Mouse (Mus musculus) MEL (cell line): ENCODE data around the gene Grb2. TPM values are rescaled to one million over a fixed set of nuclear protein-coding genes. Genes with fewer than 3 reads are reported as not detected.
A peak's percentile ranks its signal among the peaks of the same experiment; 100 is the strongest.
"Not testable (repeated sequence)": the region's sequence is repeated elsewhere in the genome, so short reads cannot be mapped to it uniquely, and the experiment has no call there.

ENCODE experiments used
- DNase-seq: peaks from one replicate; pipeline ENCODE4 v3.0.0; 2011; ENCODE audit warnings: low read depth, low spot score
- H3K27ac ChIP-seq: 2 replicates; pipeline ENCODE4 v1.5.1; 2012; ENCODE audit warnings: low read depth, mild to moderate bottlenecking, control low read depth, low read length, moderate library complexity; ENCODE audit not compliant: control insufficient read depth
- H3K27me3 ChIP-seq, 2 experiments: fragments of 150-350 bp in 1 of 2; sonication (generic) in 1 of 2; 2 replicates each; pipeline ENCODE4 v1.6.1; 2012; ENCODE audit warnings: low read length in 2 of 2, mild to moderate bottlenecking in 2 of 2, improper control_type of control experiment in 1 of 2, moderate library complexity in 1 of 2; ENCODE audit not compliant: insufficient read depth in 2 of 2, control insufficient read depth in 1 of 2
- H3K36me3 ChIP-seq, 2 experiments: 2 replicates each; pipeline ENCODE4 v1.6.1; 2012 to 2014; ENCODE audit warnings: low read length in 2 of 2, improper control_type of control experiment in 1 of 2, inconsistent platforms in 1 of 2, mild to moderate bottlenecking in 1 of 2; ENCODE audit not compliant: insufficient read depth in 2 of 2, control insufficient read depth in 1 of 2
- H3K4me1 ChIP-seq, 2 experiments: fragments of 150-350 bp in 1 of 2; sonication (generic) in 1 of 2; 2 replicates each; pipeline ENCODE4 v1.6.1; 2012; ENCODE audit warnings: low read length in 2 of 2, improper control_type of control experiment in 1 of 2, mild to moderate bottlenecking in 1 of 2; ENCODE audit not compliant: insufficient read depth in 2 of 2, control insufficient read depth in 1 of 2
- H3K4me3 ChIP-seq, 2 experiments: fragments of 150-350 bp in 1 of 2; sonication (generic) in 1 of 2; 2 replicates each; pipeline ENCODE4 v1.5.1; 2012; ENCODE audit warnings: low read depth in 2 of 2, low read length in 2 of 2, mild to moderate bottlenecking in 2 of 2, moderate library complexity in 2 of 2, control low read depth in 1 of 2, improper control_type of control experiment in 1 of 2; ENCODE audit not compliant: control insufficient read depth in 1 of 2, insufficient read depth in 1 of 2
- H3K79me2 ChIP-seq: 2 replicates; pipeline ENCODE4 v1.6.1; 2012; ENCODE audit warnings: mild to moderate bottlenecking, low read length, moderate library complexity; ENCODE audit not compliant: control insufficient read depth, poor library complexity, insufficient read depth
- H3K9ac ChIP-seq: 2 replicates; pipeline ENCODE4 v1.6.1; 2012; ENCODE audit warnings: low read depth, mild to moderate bottlenecking, control low read depth, low read length, moderate library complexity; ENCODE audit not compliant: control insufficient read depth, poor library complexity, severe bottlenecking
- H3K9me3 ChIP-seq: fragments of 150-350 bp; sonication (generic); replicated peaks from 2 replicates; pipeline ENCODE4 v1.6.1; 2012; ENCODE audit warnings: mild to moderate bottlenecking, low read length, improper control_type of control experiment, moderate library complexity; ENCODE audit not compliant: insufficient read depth
- BHLHE40 ChIP-seq: IDR thresholded peaks from 2 replicates; pipeline ENCODE4 v1.6.1; 2012; ENCODE audit warnings: low read depth, mild to moderate bottlenecking, inconsistent platforms, low read length, improper control_type of control experiment, borderline replicate concordance
- CHD2 ChIP-seq: IDR thresholded peaks from 2 replicates; pipeline ENCODE4 v1.6.1; 2011; ENCODE audit warnings: low read length, improper control_type of control experiment
- KAT2A ChIP-seq: conservative IDR thresholded peaks from 2 replicates; pipeline ENCODE4 v1.6.1; 2012; ENCODE audit warnings: low read depth, low read length, improper control_type of control experiment, inconsistent platforms
- MAZ ChIP-seq: IDR thresholded peaks from 2 replicates; pipeline ENCODE4 v1.6.1; 2012; ENCODE audit warnings: low read depth, mild to moderate bottlenecking, inconsistent platforms, low read length, improper control_type of control experiment
- MEF2A ChIP-seq: IDR thresholded peaks from 2 replicates; pipeline ENCODE4 v1.6.1; 2014; ENCODE audit warnings: low read depth, mild to moderate bottlenecking, inconsistent platforms, low read length, improper control_type of control experiment; ENCODE audit not compliant: poor library complexity, insufficient replicate concordance, severe bottlenecking; ENCODE audit errors: extremely low read depth
- MYB ChIP-seq: IDR thresholded peaks from 2 replicates; pipeline ENCODE4 v1.6.1; 2011; ENCODE audit warnings: mild to moderate bottlenecking, low read depth, low read length, improper control_type of control experiment
- MYC ChIP-seq: IDR thresholded peaks from 2 replicates; pipeline ENCODE4 v1.6.1; 2011; ENCODE audit warnings: low read depth, mild to moderate bottlenecking, low read length, improper control_type of control experiment, moderate library complexity
- POLR2A ChIP-seq, 2 experiments: IDR thresholded peaks; 2 replicates each; pipeline ENCODE4 v1.6.1; 2011 to 2012; ENCODE audit warnings: low read length in 2 of 2, mild to moderate bottlenecking in 2 of 2, control low read depth in 1 of 2, improper control_type of control experiment in 1 of 2, low read depth in 1 of 2, moderate library complexity in 1 of 2; ENCODE audit not compliant: control insufficient read depth in 1 of 2, insufficient read depth in 1 of 2, poor library complexity in 1 of 2
- POLR2AphosphoS2 ChIP-seq: IDR thresholded peaks from 2 replicates; pipeline ENCODE4 v1.6.1; 2011; ENCODE audit warnings: low read length, improper control_type of control experiment
- POLR2AphosphoS5 ChIP-seq: IDR thresholded peaks from 2 replicates; pipeline ENCODE4 v1.6.1; 2012; ENCODE audit warnings: low read depth, borderline replicate concordance, mild to moderate bottlenecking, inconsistent platforms, low read length, moderate library complexity, mixed read lengths
- RAD21 ChIP-seq: IDR thresholded peaks from 2 replicates; pipeline ENCODE4 v1.6.1; 2011; ENCODE audit warnings: mild to moderate bottlenecking, low read depth, low read length, improper control_type of control experiment
- RCOR1 ChIP-seq: IDR thresholded peaks from 2 replicates; pipeline ENCODE4 v1.6.1; 2012; ENCODE audit warnings: low read depth, mild to moderate bottlenecking, inconsistent platforms, low read length, improper control_type of control experiment
- TBP ChIP-seq: IDR thresholded peaks from 2 replicates; pipeline ENCODE4 v1.8.0; 2011; ENCODE audit warnings: low read depth, low read length, improper control_type of control experiment
- TCF12 ChIP-seq: IDR thresholded peaks from 2 replicates; pipeline ENCODE4 v1.6.1; 2014; ENCODE audit warnings: low read depth, mild to moderate bottlenecking, inconsistent platforms, low read length, improper control_type of control experiment, moderate library complexity
- USF2 ChIP-seq, 2 experiments: IDR thresholded peaks; 2 replicates each; pipeline ENCODE4 v1.6.1; 2011 to 2012; ENCODE audit warnings: improper control_type of control experiment in 2 of 2, low read length in 2 of 2, borderline replicate concordance in 1 of 2, inconsistent platforms in 1 of 2, low read depth in 1 of 2, mild to moderate bottlenecking in 1 of 2; ENCODE audit not compliant: insufficient read depth in 1 of 2
- ZKSCAN1 ChIP-seq: IDR thresholded peaks from 2 replicates; pipeline ENCODE4 v1.6.1; 2012; ENCODE audit warnings: low read depth, mild to moderate bottlenecking, inconsistent platforms, low read length, improper control_type of control experiment, moderate library complexity
- polyA plus RNA-seq, 2 experiments: library from polyadenylated mRNA; stranded (reverse) in 1 of 2; unstranded in 1 of 2; fragments of >175 nt in 1 of 2; fragments of >200 nt in 1 of 2; gene quantifications; 2 replicates each; pipeline versions ENCODE4 v1.2.1 to v1.2.4; 2012; ENCODE audit warnings: low replicate concordance in 2 of 2, low read depth in 1 of 2; ENCODE audit not compliant: insufficient read length in 2 of 2, insufficient read depth in 1 of 2, missing spikeins in 1 of 2
- total RNA-seq: library from RNA; depleted of rRNA; stranded (reverse); fragments of 300-350 nt; gene quantifications from 2 replicates; pipeline ENCODE4 v1.2.3, GENCODE M21; 2012

The Grb2 gene
- total and polyA plus RNA-seq, 3 experiments, result 75.3 to 261 TPM; not detected in 1

DNA sequence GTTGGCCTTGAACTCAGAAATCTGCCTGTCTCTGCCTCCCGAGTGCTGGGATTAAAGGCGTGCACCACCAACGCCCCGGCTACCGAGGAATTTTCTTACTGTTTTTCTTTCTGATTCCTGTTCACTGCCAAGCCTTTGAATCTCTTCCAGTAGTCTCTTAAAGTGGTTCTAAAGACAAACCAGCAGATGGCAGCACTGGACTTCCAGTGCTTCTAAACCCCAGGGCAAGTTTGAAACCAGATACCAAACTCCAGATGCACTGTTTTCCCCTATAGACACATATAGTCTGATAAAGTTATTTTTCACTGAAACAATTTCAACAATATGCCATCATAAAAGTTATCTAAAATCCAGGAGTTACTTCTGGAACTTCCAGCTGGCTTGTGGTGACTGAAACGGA lies 60.9 kb downstream of the Grb2 start (continued):
- TF ChIP-seq MEF2A (no peak), RAD21 (peak; percentile 72), MAZ (no peak), POLR2A (IDR thresholded peaks at IDR 0.05; ENCODE audit: control insufficient read depth in 1 of 2, insufficient read depth in 1 of 2, low read depth in 1 of 2, low read length in 2 of 2, poor library complexity in 1 of 2) (no peak), ZKSCAN1 (no peak), MYC (no peak), CHD2 (no peak), POLR2AphosphoS5 (no peak), BHLHE40 (no peak), USF2 (IDR thresholded peaks at IDR 0.05; ENCODE audit: borderline replicate concordance in 1 of 2, insufficient read depth in 1 of 2, low read depth in 1 of 2, low read length in 2 of 2) (no peak), POLR2AphosphoS2 (no peak), TCF12 (no peak), MYB (no peak), TBP (no peak), KAT2A (no peak)

DNA sequence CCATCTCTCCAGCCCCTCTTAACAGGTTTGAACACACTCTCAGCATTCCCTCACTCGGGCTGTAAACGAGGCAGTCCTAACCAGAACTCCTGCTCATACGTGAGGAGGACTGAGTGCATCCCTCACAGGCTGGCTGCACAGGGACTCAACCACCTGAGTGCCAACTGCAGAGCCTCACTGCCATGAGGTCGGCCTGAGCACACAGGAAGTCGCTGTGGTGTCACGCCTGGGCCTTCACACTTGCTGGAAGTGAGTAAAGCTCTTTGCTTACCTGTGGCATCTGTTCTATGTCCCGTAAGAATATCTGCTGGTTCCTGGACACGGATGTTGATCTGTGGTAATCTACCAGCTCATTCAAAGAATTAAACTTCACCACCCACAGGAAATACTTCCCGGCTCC lies 62.0 kb downstream of the Grb2 start:
- Histone ChIP-seq H3K4me1 (peaks cover 3 to 15% of the 10 kb centered on the region in 2 experiments; a peak in 3 of 4 replicates), H3K36me3 (peaks cover 16 to 20% of the 10 kb centered on the region in 2 experiments), H3K27ac (no peak overlapping the region), H3K9ac (no peak overlapping the region), H3K79me2 (no peaks in the 10 kb centered on the region; the same call in 1 of the 2 replicates), H3K9me3 (no peaks in the 10 kb centered on the region), H3K4me3 (no peak overlapping the region), H3K27me3 (no peaks in the 10 kb centered on the region)
- no peak for DNase-seq
- TF ChIP-seq RCOR1, result no peak
- TF ChIP-seq CHD2, result no peak

DNA sequence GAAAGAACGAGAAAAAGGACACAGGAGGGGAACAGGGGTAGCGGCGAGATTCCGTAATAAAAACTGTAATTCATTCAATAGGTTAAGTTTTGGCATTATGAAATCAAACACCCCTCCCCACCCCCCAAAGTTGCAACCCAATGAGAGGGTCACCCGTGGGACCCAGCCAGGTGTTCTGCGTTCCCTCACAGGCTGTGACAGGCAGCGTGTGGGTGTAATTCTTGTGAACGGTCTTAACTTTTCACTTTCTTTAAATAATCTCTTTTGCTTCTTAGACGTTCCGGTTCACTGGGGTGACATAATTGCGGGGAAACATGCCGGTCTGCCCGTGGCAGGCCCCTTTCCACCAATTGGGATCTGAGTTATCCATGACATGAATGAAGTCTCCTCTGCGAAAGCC lies 62.9 kb downstream of the Grb2 start:
- peaks cover 14 to 25% of the 10 kb centered on the region in 2 experiments for H3K36me3 ChIP-seq

More for the DNA sequence above, 62.9 kb downstream of the Grb2 start:
- H3K27ac ChIP-seq, H3K79me2 ChIP-seq, H3K9me3 ChIP-seq, DNase-seq, H3K9ac ChIP-seq, H3K27me3 ChIP-seq, H3K4me3 ChIP-seq: not testable (repeated sequence)
- H3K4me1 ChIP-seq, result peaks cover 7 to 23% of the 10 kb centered on the region in 2 experiments; a peak in 3 of 4 replicates
